Mouse (Mus musculus) liver, postnatal 0 days (tissue): ENCODE measurements around the gene Gm36864.

Experiments used
- CTCF ChIP-seq: sonication (generic); IDR thresholded peaks from 2 replicates; pipeline ENCODE4 v1.5.1; 2016; ENCODE audit warnings: antibody characterized with exemption, low read depth
- EP300 ChIP-seq: IDR thresholded peaks from 2 replicates; pipeline ENCODE4 v1.6.1; 2016; ENCODE audit warnings: antibody characterized with exemption, low read depth, mild to moderate bottlenecking

GRCm38 (mm10) chr7:44268117-44268516 lies 32.1 kb downstream of the Gm36864 start:
- TF ChIP-seq CTCF: no peak
- no peak for TF ChIP-seq EP300
